Comparison of ENCODE assay signal across 19 mouse cellular contexts in the genomic region with DNA sequence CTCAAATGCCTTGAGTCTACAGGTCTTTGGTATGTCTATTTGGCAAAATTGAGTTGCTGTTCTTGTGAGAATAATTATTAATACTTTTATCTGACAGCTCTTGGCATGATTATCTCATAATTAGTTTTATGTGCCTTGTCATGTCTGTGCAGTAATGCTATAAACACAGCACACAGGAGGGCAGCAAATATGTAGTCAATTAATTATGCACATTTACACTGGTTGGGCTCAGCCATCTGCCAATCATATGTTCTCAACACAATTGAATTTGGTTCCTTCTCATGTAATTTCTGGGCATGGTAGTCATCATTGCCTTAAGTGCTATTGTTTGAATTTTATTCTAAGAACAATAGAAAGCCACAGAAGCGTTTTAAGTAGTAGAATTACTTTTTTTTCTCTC.
"Had no signal": no experiment of that assay in that cellular context is flagged by ENCODE, and none has a peak within 500 bp of the region (broad histone marks: within the 10 kb centered on the region; RNA-seq: fewer than 3 reads in every experiment).

No protein-coding gene starts in this region.

- H3K27me3 ChIP-seq: midbrain, embryonic 12.5 days; neural tube, embryonic 13.5 days; neural tube, embryonic 15.5 days had no signal

- H3K27ac ChIP-seq: midbrain, embryonic 10.5 days; midbrain, embryonic 12.5 days; neural tube, embryonic 13.5 days; neural tube, embryonic 15.5 days had no signal

- H3K4me2 ChIP-seq: lung, embryonic 14.5 days; midbrain, embryonic 12.5 days; neural tube, embryonic 13.5 days; neural tube, embryonic 15.5 days had no signal

- H3K4me1 ChIP-seq: midbrain, embryonic 10.5 days; midbrain, embryonic 12.5 days; neural tube, embryonic 13.5 days; neural tube, embryonic 15.5 days had no signal

- H3K9ac ChIP-seq: lung, embryonic 14.5 days; midbrain, embryonic 12.5 days; neural tube, embryonic 13.5 days; neural tube, embryonic 15.5 days had no signal

- DNase-seq: lung, adult 18-20 months; lung, embryonic 14.5 days; lung, postnatal 10 days; lung, postnatal 4 days; midbrain, embryonic 14.5 days; retina, postnatal 1 day; right cerebral cortex, adult 18-20 months; right cerebral cortex, postnatal 25 days; right cerebral cortex, postnatal 4 days; spleen, adult 18-20 months; thymus, adult 18-20 months; thymus, postnatal 14 days; thymus, postnatal 36 days had no signal

- H3K9me3 ChIP-seq: midbrain, embryonic 10.5 days; midbrain, embryonic 12.5 days; neural tube, embryonic 13.5 days; neural tube, embryonic 15.5 days had no signal

- H3K4me3 ChIP-seq: midbrain, embryonic 10.5 days; midbrain, embryonic 12.5 days; myocyte; neural tube, embryonic 13.5 days; neural tube, embryonic 15.5 days had no signal

- H3K36me3 ChIP-seq: midbrain, embryonic 10.5 days; midbrain, embryonic 12.5 days; neural tube, embryonic 13.5 days; neural tube, embryonic 15.5 days had no signal

- ATAC-seq: midbrain, embryonic 16.5 days had no signal
